Mouse (Mus musculus) C2C12 (cell line): ENCODE measurements at regions not wholly inside any gene's neighbourhood (a gene's known extent, or its start where the extent isn't known, plus 50 kb on each side); places are given as distances from the start of the nearest gene placed in this dataset.

Source experiments
- CEBPB ChIP-seq: IDR thresholded peaks from one replicate; pipeline ENCODE4 v1.6.1; 2011; ENCODE audit warnings: low read depth, mild to moderate bottlenecking, control low read depth, moderate library complexity
- CTCF ChIP-seq: IDR thresholded peaks from one replicate; pipeline ENCODE4 v1.5.1; 2011; ENCODE audit not compliant: control insufficient read depth, insufficient read depth, insufficient read length
- MAX ChIP-seq: IDR thresholded peaks from one replicate; pipeline ENCODE4 v1.6.1; 2011; ENCODE audit warnings: mild to moderate bottlenecking, control low read depth
- MYOD1 ChIP-seq: IDR thresholded peaks from one replicate; pipeline ENCODE4 v1.6.1; 2011; ENCODE audit warnings: low read depth; ENCODE audit not compliant: control insufficient read depth, insufficient read length
- USF1 ChIP-seq: IDR thresholded peaks from one replicate; pipeline ENCODE4 v1.6.1; 2011; ENCODE audit warnings: low read depth, mild to moderate bottlenecking, control low read depth, moderate library complexity

- no peak for TF ChIP-seq MYOD1
- no peak for TF ChIP-seq CTCF
- no peak for TF ChIP-seq MAX
- no peak for TF ChIP-seq CEBPB
- no peak for TF ChIP-seq USF1
Measured at GRCm38 (mm10) chr5:51938845-51939244, 251.5 kb downstream of the Dhx15 start.
